Mouse (Mus musculus) T-helper 2 cell (primary cell): ENCODE measurements around the gene Rars.

Source experiments
- in situ Hi-C: fragments of 300-600 bp; cut with MboI, MseI; formaldehyde crosslinking; loops from one replicate; pipeline ENCODE4 v1.15.1; 2025; ENCODE audit warnings: high pct_unique_total_duplicates

Rars gene

DNA sequence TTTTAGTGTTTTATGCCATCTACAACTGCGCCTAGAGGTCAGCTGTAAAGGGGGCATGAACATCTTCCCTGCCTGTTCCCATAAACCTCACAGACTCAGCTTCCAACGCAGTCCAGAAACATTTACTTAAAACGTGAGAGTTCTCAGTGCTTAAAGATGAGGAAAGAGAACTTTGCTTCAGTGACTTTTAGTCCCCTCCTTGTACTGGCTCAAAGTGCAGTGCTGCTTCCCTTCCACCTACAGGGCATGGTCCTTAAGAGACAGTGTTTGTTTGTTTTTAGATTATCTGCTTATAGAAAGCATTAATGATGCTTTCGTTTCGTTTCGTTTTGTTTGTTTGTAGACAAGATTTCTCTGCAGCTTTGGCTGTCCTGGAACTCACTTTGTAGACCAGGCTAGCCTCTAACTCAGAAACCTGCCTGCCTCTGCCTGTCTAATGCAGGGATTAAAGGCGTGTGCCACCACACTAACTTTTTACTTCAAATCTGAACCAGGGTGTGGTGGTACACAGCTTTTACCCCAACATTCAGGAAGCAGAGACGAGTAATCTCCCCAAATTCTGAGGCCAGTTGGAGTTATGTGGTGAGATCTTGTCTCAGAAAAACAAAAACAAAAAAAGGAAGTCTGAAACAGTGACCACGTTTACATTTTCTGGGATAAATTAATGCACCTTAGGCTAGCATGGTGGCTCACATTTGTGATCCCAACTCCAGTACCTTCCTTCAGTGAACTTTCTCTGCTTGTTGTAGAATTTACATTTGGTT, 63.4 kb downstream of the Rars start:
- in situ Hi-C loops = loop anchor here (10.0 kb wide), 1 partner anchor 1056 kb away; no protein-coding TSS in a partner anchor

GRCm38 (mm10) chr11:35769746-35770437, 64.4 kb downstream of the Rars start:
- in situ Hi-C loops = loop anchor here (5.0 to 10.0 kb wide), 2 partner anchors 62 to 1055 kb away; partner anchors contain the start of gene Rars

DNA sequence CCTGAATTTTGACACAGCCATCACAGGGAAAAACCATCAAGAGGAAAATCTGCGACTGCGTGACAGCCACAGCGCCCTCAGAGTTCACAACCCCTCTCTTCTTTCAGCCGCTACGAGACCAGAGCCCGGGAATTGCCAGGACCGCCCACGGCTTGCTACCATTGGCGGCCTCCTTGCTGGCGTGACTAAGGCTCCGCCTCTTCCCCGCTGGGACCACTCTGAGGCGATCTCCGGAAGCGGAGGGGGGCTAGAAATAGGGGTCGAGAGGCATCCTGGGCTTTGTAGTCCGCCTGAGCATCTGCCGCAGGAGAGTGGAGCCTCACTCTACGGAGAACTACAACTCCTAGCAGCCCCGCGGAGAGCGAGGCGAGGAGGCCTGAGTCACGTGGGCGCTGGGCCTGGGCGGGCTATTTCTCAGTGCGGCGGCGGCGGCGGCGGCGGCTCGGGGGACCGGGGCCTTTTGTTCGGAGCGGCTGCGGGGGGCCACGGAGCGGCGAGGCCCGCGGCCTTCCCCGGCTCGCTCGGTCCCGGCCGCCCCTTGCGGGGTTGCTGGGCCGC, 65.0 kb downstream of the Rars start, which contains the start of gene Pank3:
TSS of gene Pank3 (plus strand) at position 297 of the 558 bp plus-strand sequence.
- in situ Hi-C loops = loop anchor here (5.0 kb wide), 1 partner anchor 63 kb away; the partner anchor contains the start of gene Rars

DNA sequence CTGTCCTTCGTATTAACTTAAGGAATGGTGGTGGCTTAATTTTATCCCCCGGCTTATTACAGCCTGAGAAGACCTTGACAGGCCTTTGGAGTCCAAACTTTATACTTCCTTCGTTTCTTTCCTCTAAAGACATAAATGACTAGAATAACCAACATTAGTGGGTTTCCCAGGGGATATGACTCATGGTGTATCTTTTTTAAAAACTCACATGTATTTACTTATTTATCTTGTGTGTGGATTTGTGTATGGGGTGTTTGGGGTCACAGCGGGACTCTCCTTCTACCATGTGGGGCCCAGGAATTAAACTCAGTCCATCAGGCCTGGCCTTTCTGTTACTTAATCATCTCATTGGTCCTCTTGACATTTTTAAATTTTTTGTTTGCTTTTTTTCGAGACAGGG, 67.5 kb downstream of the Rars start:
- in situ Hi-C loops = loop anchor here (5.0 kb wide), 1 partner anchor 65 kb away; the partner anchor contains the start of gene Rars

DNA sequence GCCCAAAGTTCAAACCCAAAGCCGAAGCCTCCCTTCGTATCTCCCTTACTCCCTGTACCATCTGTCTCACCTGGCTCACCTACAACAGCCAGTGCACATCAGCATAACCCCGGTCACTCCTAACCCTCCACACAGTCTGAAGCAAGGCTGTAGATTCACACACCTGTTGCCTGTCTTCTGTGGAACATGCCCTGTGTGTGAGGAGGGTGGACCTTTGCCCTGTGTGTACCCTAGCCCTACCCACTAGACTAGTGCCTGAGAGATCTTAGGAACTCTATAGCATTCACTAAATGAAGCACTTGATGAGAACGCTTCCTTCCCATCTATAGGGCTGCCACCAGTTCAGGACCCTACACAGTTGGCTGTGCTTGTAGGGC, 73.7 kb downstream of the Rars start:
- in situ Hi-C loops = no loop called here

- in situ Hi-C loops = no loop called here
These were observed 74.2 kb downstream of the Rars start for GRCm38 (mm10) chr11:35760001-35760626.
